In the genomic region with DNA sequence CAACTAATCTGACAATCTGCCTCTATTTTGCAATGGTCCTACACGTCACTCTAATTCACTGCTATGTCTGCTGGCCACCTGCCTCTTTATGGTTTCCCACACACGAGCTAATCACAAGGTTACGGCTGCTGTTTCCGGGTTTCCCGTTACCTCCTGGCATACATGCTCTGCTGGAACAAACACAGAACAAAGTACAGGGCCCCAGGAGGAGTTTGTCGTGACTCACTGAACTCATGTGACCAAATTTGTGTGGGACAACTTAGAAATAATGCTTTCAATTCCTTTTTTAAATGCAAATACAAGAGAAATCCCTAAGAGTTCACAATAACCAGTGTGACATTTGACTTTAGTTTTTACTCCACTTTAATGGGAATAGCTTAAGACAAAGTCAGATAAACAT, we compare ENCODE assay signal across 9 mouse cellular contexts. TPM values are rescaled to one million over a fixed set of nuclear protein-coding genes. Genes with fewer than 3 reads are reported as not detected.
A peak's percentile ranks its signal among the peaks of the same experiment; 100 is the strongest.
DNase-seq lines count a peak whose midpoint lies in the region; ATAC-seq and TF ChIP-seq lines count a peak whose summit lies in the region.
"Had no signal": no experiment of that assay in that cellular context is flagged by ENCODE, and none has a peak within 500 bp of the region (broad histone marks: within the 10 kb centered on the region; RNA-seq: fewer than 3 reads in every experiment).

No protein-coding gene starts in this region.

- no peaks in the 10 kb centered on the region for H3K36me3 ChIP-seq in liver, embryonic 16.5 days (ENCODE audit: control insufficient read depth, insufficient read depth)
- no peaks in the 10 kb centered on the region for H3K36me3 ChIP-seq in myocyte (ENCODE audit: control insufficient read depth, insufficient read depth)
- H3K36me3 ChIP-seq in midbrain, embryonic 13.5 days = no peaks in the 10 kb centered on the region

- no peaks in the 10 kb centered on the region for H3K79me2 ChIP-seq in myocyte (ENCODE audit: control insufficient read depth, insufficient read depth)

- H3K4me1 ChIP-seq in liver, embryonic 16.5 days (ENCODE audit: control insufficient read depth, low read depth, low read length) = no peaks in the 10 kb centered on the region; the same call in 1 of the 2 replicates
- H3K4me1 ChIP-seq in brown adipose tissue, adult 24 weeks (ENCODE audit: control insufficient read depth, insufficient read depth, insufficient read length, low read length) = peaks cover 6% of the 10 kb centered on the region; the same call in 1 of the 2 replicates
- H3K4me1 ChIP-seq in midbrain, embryonic 13.5 days (replicated peaks) = no peaks in the 10 kb centered on the region

- DNase-seq in liver = no peak
- DNase-seq in kidney, adult 8-10 months = peak; percentile 68 to 72
- DNase-seq in layer of hippocampus, adult 9-11 months = no peak

- H3K4me3 ChIP-seq in liver, embryonic 16.5 days (ENCODE audit: low read depth, low read length) = no peak overlapping the region
- no peak overlapping the region for H3K4me3 ChIP-seq in brown adipose tissue, adult 24 weeks (ENCODE audit: insufficient read depth, low read depth, low read length)
- H3K4me3 ChIP-seq in myocyte = no peak overlapping the region
- no peak overlapping the region for H3K4me3 ChIP-seq in midbrain, embryonic 13.5 days (replicated peaks)
- H3K4me3 ChIP-seq: left cerebral cortex, adult 2 months had no signal

- peak; percentile 45 for ATAC-seq in liver, embryonic 16.5 days (ENCODE audit: low read depth)
- no peak for ATAC-seq in midbrain, embryonic 13.5 days
- no peak for ATAC-seq in erythroblast, adult 5-6 weeks (replicated peaks; ENCODE audit: low FRiP score, poor library complexity, severe bottlenecking)

- no peak overlapping the region for H3K27ac ChIP-seq in liver, embryonic 16.5 days (ENCODE audit: low read length)
- peak overlapping the region; percentile 79 for H3K27ac ChIP-seq in brown adipose tissue, adult 24 weeks (replicated peaks; ENCODE audit: low read depth, low read length)
- H3K27ac ChIP-seq in midbrain, embryonic 13.5 days = no peak overlapping the region
- H3K27ac ChIP-seq: left cerebral cortex, adult 2 months had no signal

- TF ChIP-seq POLR2A in myocyte (IDR thresholded peaks at IDR 0.05; ENCODE audit: insufficient read length, low read depth) = no peak

- 50% methylated on average over 6 of the region's 6 CpGs for WGBS in liver, embryonic 16.5 days (ENCODE audit: insufficient replicate concordance)
- WGBS in midbrain, embryonic 13.5 days = 61% methylated on average over 6 of the region's 6 CpGs

- no peak overlapping the region for H3K4me2 ChIP-seq in liver, embryonic 16.5 days (ENCODE audit: low read depth, low read length)
- H3K4me2 ChIP-seq in myocyte (ENCODE audit: low read depth) = peak overlapping the region; percentile 18
- no peak overlapping the region for H3K4me2 ChIP-seq in midbrain, embryonic 13.5 days (replicated peaks)

- no peak overlapping the region for H3K9ac ChIP-seq in liver, embryonic 16.5 days (ENCODE audit: low read depth, low read length)
- no peak overlapping the region for H3K9ac ChIP-seq in midbrain, embryonic 13.5 days (replicated peaks)

- H3K27me3 ChIP-seq in liver, embryonic 16.5 days (ENCODE audit: control insufficient read depth, insufficient read depth, low read depth, low read length) = no peaks in the 10 kb centered on the region
- H3K27me3 ChIP-seq in myocyte (ENCODE audit: control insufficient read depth, insufficient read depth, insufficient read length) = no peaks in the 10 kb centered on the region
- H3K27me3 ChIP-seq in midbrain, embryonic 13.5 days = no peaks in the 10 kb centered on the region

- H3K9me3 ChIP-seq in liver, embryonic 16.5 days (replicated peaks; ENCODE audit: control insufficient read depth, low read length) = no peaks in the 10 kb centered on the region
- 0 out of 2 replicates have a peak, but pooled peaks cover 2% of the 10 kb centered on the region for H3K9me3 ChIP-seq in midbrain, embryonic 13.5 days

- H3ac ChIP-seq in myocyte (ENCODE audit: control insufficient read depth, insufficient read length) = no peak overlapping the region

TF ChIP-seq in myocyte, 11 proteins besides CTCF, POLR2A, EP300 and RAD21:
- TF ChIP-seq POLR2AphosphoS2 (IDR thresholded peaks at IDR 0.05; ENCODE audit: insufficient read length, low read depth) (no peak), USF1 (IDR thresholded peaks at IDR 0.05; ENCODE audit: low read depth) (no peak), TCF3 (IDR thresholded peaks at IDR 0.05; ENCODE audit: insufficient read length, low read depth) (no peak), MYOD1 (IDR thresholded peaks at IDR 0.05; ENCODE audit: control insufficient read depth in 1 of 3, insufficient read length in 2 of 3, low read depth in 2 of 3) (peak in 1 of 3 experiments; percentile 42), MAX (IDR thresholded peaks at IDR 0.05; ENCODE audit: low read depth) (no peak), TCF12 (IDR thresholded peaks at IDR 0.05; ENCODE audit: insufficient read depth, poor library complexity, severe bottlenecking) (no peak), SRF (IDR thresholded peaks at IDR 0.05; ENCODE audit: control insufficient read depth, insufficient read length, low read depth) (no peak), E2F4 (IDR thresholded peaks at IDR 0.05; ENCODE audit: insufficient read depth) (no peak), MYOG (IDR thresholded peaks at IDR 0.05; ENCODE audit: control insufficient read depth in 1 of 3, insufficient read depth in 1 of 3, insufficient read length in 2 of 3, low read depth in 2 of 3) (no peak), CEBPB (IDR thresholded peaks at IDR 0.05; ENCODE audit: insufficient read depth, poor library complexity, severe bottlenecking) (peak; percentile 43; the same call in 1 of the 2 replicates), REST (IDR thresholded peaks at IDR 0.05; ENCODE audit: insufficient read depth, insufficient read length) (no peak)

RNA-seq across cellular contexts. Expression of a gene that starts 14.0 kb away (rescaled TPM):
- polyA plus RNA-seq in liver, embryonic 16.5 days (2015; fragmentation: Nextera tagmentation; extraction: Ambion mirVana) = 85.1 and 85.2 TPM in 2 replicates
- polyA plus RNA-seq in brown adipose tissue, adult 24 weeks (2012; ENCODE audit: insufficient read depth, insufficient read length, missing spikeins) = 48.1 and 50.2 TPM in 2 replicates
- 93.7 TPM for polyA plus RNA-seq in myocyte (2012; fragmentation: generic; extraction: Trizol)
- 55.9 and 64.7 TPM in 2 replicates for polyA plus RNA-seq in midbrain, embryonic 13.5 days (2015; fragmentation: Nextera tagmentation; extraction: Ambion mirVana)
- total RNA-seq in erythroblast, adult 5-6 weeks (2015; ENCODE audit: low replicate concordance) = 27.1 and 37.8 TPM in 2 replicates
- 26.2 and 29.1 TPM in 2 replicates for total RNA-seq in erythroblast, adult 5-6 weeks (2017; ENCODE audit: low replicate concordance)

RNA-seq across cellular contexts. Expression of a gene that starts 15.4 kb away (rescaled TPM):
- polyA plus RNA-seq in liver, embryonic 16.5 days (2015; fragmentation: Nextera tagmentation; extraction: Ambion mirVana) = 14.1 and 14.6 TPM in 2 replicates
- polyA plus RNA-seq in brown adipose tissue, adult 24 weeks (2012; ENCODE audit: insufficient read depth, insufficient read length, missing spikeins) = 15.2 and 15.6 TPM in 2 replicates
- polyA plus RNA-seq in myocyte (2012; fragmentation: generic; extraction: Trizol) = 13.2 TPM
- polyA plus RNA-seq in midbrain, embryonic 13.5 days (2015; fragmentation: Nextera tagmentation; extraction: Ambion mirVana) = 31.7 and 32.3 TPM in 2 replicates
- total RNA-seq in erythroblast, adult 5-6 weeks (2015; ENCODE audit: low replicate concordance) = 13.2 and 15.0 TPM in 2 replicates
- 15.6 and 29.0 TPM in 2 replicates for total RNA-seq in erythroblast, adult 5-6 weeks (2017; ENCODE audit: low replicate concordance)

Comparison
In these comparisons a context has a peak if more than half of its experiments do, and no peak if none do; other contexts are left out.
1. DNase-seq: peak in kidney, adult 8-10 months (2 of 2); none in liver (single experiment) and layer of hippocampus, adult 9-11 months (single experiment).